15 mouse cellular contexts compared by ENCODE assay signal in the genomic region with DNA sequence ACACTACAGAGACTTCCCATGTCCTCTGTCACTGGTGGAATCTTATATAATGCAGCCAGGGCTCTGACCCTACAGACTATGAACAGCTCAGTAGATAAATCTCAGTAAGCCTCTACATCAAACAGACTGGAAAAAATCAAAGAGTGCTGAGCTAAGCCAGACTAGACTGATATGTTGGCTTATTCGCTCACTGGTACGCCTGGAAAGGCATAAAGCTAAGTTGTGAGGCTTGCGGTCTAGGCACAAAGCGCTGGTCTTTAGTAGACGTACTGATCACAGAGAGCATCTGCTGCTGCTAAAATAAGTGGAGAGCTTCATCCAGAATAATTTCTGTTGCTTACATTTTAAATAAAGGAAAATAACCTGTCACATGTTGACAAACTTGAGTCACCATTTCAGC.
DNase-seq lines count a peak whose midpoint lies in the region; ATAC-seq and TF ChIP-seq lines count a peak whose summit lies in the region.
"Had no signal": no experiment of that assay in that cellular context is flagged by ENCODE, and none has a peak within 500 bp of the region (broad histone marks: within the 10 kb centered on the region; RNA-seq: fewer than 3 reads in every experiment).

No protein-coding gene starts in this region.

- DNase-seq in heart, adult 8-10 months (ENCODE audit: low spot score): no peak
- no peak for DNase-seq in stomach, postnatal 0 days (ENCODE audit: low spot score)
- no peak for DNase-seq in limb, embryonic 10.5 days (ENCODE audit: low spot score)
- DNase-seq in layer of hippocampus, adult 11-12 months (ENCODE audit: low spot score): no peak
- DNase-seq: cerebellum, adult 18-20 months; kidney, postnatal 4 days; liver, embryonic 13.5 days; lung, postnatal 10 days had no signal

- 52% methylated on average over 5 of the region's 5 CpGs for WGBS in heart, embryonic 15.5 days
- WGBS in stomach, embryonic 14.5 days: 55% methylated on average over 5 of the region's 5 CpGs
- WGBS in stomach, postnatal 0 days: 56% methylated on average over 5 of the region's 5 CpGs
- WGBS in limb, embryonic 10.5 days: 73% methylated on average over 5 of the region's 5 CpGs
- 86% methylated on average over 5 of the region's 5 CpGs for WGBS in liver, embryonic 12.5 days (ENCODE audit: insufficient replicate concordance)

- no peak for ATAC-seq in heart, embryonic 15.5 days (replicated peaks; ENCODE audit: insufficient number of reproducible peaks, insufficient read depth, low FRiP score, low read depth)
- ATAC-seq in stomach, embryonic 14.5 days (ENCODE audit: insufficient number of reproducible peaks, insufficient read depth, low FRiP score, low read depth): no peak
- no peak for ATAC-seq in stomach, postnatal 0 days (ENCODE audit: low FRiP score, low TSS enrichment)
- no peak for ATAC-seq in liver, embryonic 12.5 days
- ATAC-seq: activated CD4-positive, CD25-positive, alpha-beta regulatory T cell, adult 4 months; inflammation-experienced regulatory T-cells, adult 6 months had no signal

- H3K27me3 ChIP-seq in heart, embryonic 15.5 days: no peaks in the 10 kb centered on the region
- H3K27me3 ChIP-seq in stomach, embryonic 14.5 days (ENCODE audit: control insufficient read depth, insufficient read depth, low read length): no peaks in the 10 kb centered on the region
- H3K27me3 ChIP-seq in stomach, postnatal 0 days (ENCODE audit: control insufficient read depth, insufficient read depth, low read length): no peaks in the 10 kb centered on the region
- no peaks in the 10 kb centered on the region for H3K27me3 ChIP-seq in limb, embryonic 10.5 days (ENCODE audit: low read depth, poor library complexity, severe bottlenecking)
- no peaks in the 10 kb centered on the region for H3K27me3 ChIP-seq in liver, embryonic 12.5 days (replicated peaks)
- H3K27me3 ChIP-seq: CH12.LX; liver, embryonic 13.5 days had no signal

- peak overlapping the region; percentile 12; the same call in 1 of the 2 replicates for H3K27ac ChIP-seq in heart, embryonic 15.5 days
- H3K27ac ChIP-seq in stomach, embryonic 14.5 days (ENCODE audit: low read length): peak overlapping the region; percentile 11; the same call in 1 of the 2 replicates
- no peak overlapping the region for H3K27ac ChIP-seq in stomach, postnatal 0 days (replicated peaks)
- H3K27ac ChIP-seq in limb, embryonic 10.5 days: peak overlapping the region; percentile 51
- H3K27ac ChIP-seq in liver, embryonic 12.5 days: no peak overlapping the region
- H3K27ac ChIP-seq: left cerebral cortex, adult 2 months; liver, embryonic 13.5 days had no signal

- H3K36me3 ChIP-seq in heart, embryonic 15.5 days: no peaks in the 10 kb centered on the region
- H3K36me3 ChIP-seq in stomach, embryonic 14.5 days (ENCODE audit: control insufficient read depth, insufficient read depth, low read length): no peaks in the 10 kb centered on the region
- no peaks in the 10 kb centered on the region for H3K36me3 ChIP-seq in stomach, postnatal 0 days (ENCODE audit: control insufficient read depth, insufficient read depth, low read length)
- peaks cover 16% of the 10 kb centered on the region for H3K36me3 ChIP-seq in limb, embryonic 10.5 days
- peaks cover 28% of the 10 kb centered on the region for H3K36me3 ChIP-seq in liver, embryonic 12.5 days

- no peak overlapping the region for H3K4me2 ChIP-seq in heart, embryonic 15.5 days
- no peak overlapping the region for H3K4me2 ChIP-seq in stomach, embryonic 14.5 days (replicated peaks; ENCODE audit: low read depth, low read length)
- H3K4me2 ChIP-seq in stomach, postnatal 0 days (replicated peaks; ENCODE audit: low read depth): no peak overlapping the region
- H3K4me2 ChIP-seq in liver, embryonic 12.5 days: no peak overlapping the region
- H3K4me2 ChIP-seq: liver, embryonic 13.5 days had no signal

- TF ChIP-seq CTCF in stomach, postnatal 0 days (IDR thresholded peaks at IDR 0.05; ENCODE audit: low read depth): no peak

- no peak for TF ChIP-seq EP300 in stomach, postnatal 0 days (optimal IDR thresholded peaks at IDR 0.05)

- H3K9me3 ChIP-seq in heart, embryonic 15.5 days (replicated peaks): no peaks in the 10 kb centered on the region
- no peaks in the 10 kb centered on the region for H3K9me3 ChIP-seq in stomach, embryonic 14.5 days (ENCODE audit: control insufficient read depth, low read depth, low read length)
- no peaks in the 10 kb centered on the region for H3K9me3 ChIP-seq in stomach, postnatal 0 days (ENCODE audit: control insufficient read depth, low read length)
- H3K9me3 ChIP-seq in limb, embryonic 10.5 days (replicated peaks): no peaks in the 10 kb centered on the region
- no peaks in the 10 kb centered on the region for H3K9me3 ChIP-seq in liver, embryonic 12.5 days (replicated peaks)
- H3K9me3 ChIP-seq: liver, embryonic 13.5 days had no signal

- H3K9ac ChIP-seq in heart, embryonic 15.5 days: no peak overlapping the region
- H3K9ac ChIP-seq in stomach, embryonic 14.5 days (replicated peaks; ENCODE audit: low read depth, low read length): no peak overlapping the region
- H3K9ac ChIP-seq in stomach, postnatal 0 days (ENCODE audit: low read length): no peak overlapping the region
- no peak overlapping the region for H3K9ac ChIP-seq in liver, embryonic 12.5 days
- H3K9ac ChIP-seq: liver, embryonic 13.5 days had no signal

- H3K4me1 ChIP-seq in heart, embryonic 15.5 days (replicated peaks): peaks cover 40% of the 10 kb centered on the region
- H3K4me1 ChIP-seq in stomach, embryonic 14.5 days (ENCODE audit: control insufficient read depth, insufficient read depth, low read length): peaks cover 29% of the 10 kb centered on the region
- peaks cover 4% of the 10 kb centered on the region; the same call in 1 of the 2 replicates for H3K4me1 ChIP-seq in stomach, postnatal 0 days (replicated peaks; ENCODE audit: control insufficient read depth, insufficient read depth)
- peaks cover 68% of the 10 kb centered on the region for H3K4me1 ChIP-seq in limb, embryonic 10.5 days
- H3K4me1 ChIP-seq in liver, embryonic 12.5 days: peaks cover 4% of the 10 kb centered on the region; the same call in 1 of the 2 replicates

- no peak overlapping the region for H3K4me3 ChIP-seq in heart, embryonic 15.5 days
- no peak overlapping the region for H3K4me3 ChIP-seq in stomach, embryonic 14.5 days (ENCODE audit: low read depth, low read length)
- no peak overlapping the region for H3K4me3 ChIP-seq in stomach, postnatal 0 days (ENCODE audit: low read depth, low read length)
- no peak overlapping the region for H3K4me3 ChIP-seq in limb, embryonic 10.5 days
- no peak overlapping the region for H3K4me3 ChIP-seq in liver, embryonic 12.5 days
- H3K4me3 ChIP-seq: left cerebral cortex, adult 2 months; liver, embryonic 13.5 days had no signal

Comparison
In these comparisons a context has a peak if more than half of its experiments do, and no peak if none do; other contexts are left out.
1. H3K27ac ChIP-seq: peak in heart, embryonic 15.5 days (single experiment), stomach, embryonic 14.5 days (single experiment) and limb, embryonic 10.5 days (single experiment); none in stomach, postnatal 0 days (single experiment) and liver, embryonic 12.5 days (single experiment).